Mouse (Mus musculus): Measurements from ENCODE around the gene Hist4h4. TPM values are rescaled to one million over a fixed set of nuclear protein-coding genes. Genes with fewer than 3 reads are reported as not detected.

Hist4h4 gene
- 0.74 and 1.1 TPM in 2 replicates for polyA plus RNA-seq (2012; rRNA removed)

- Histone ChIP-seq H3K4me1 (ENCODE audit: control insufficient read depth, insufficient read depth, low read length) (peaks cover 5% of the 10 kb centered on the region; the same call in 1 of the 2 replicates), H3K4me3 (ENCODE audit: insufficient read depth, low read depth, low read length) (peak within 1 kb of the TSS; percentile 69), H3K27ac (ENCODE audit: insufficient read depth, low read depth, low read length) (peak within 1 kb of the TSS; percentile 99), H3K36me3 (ENCODE audit: control insufficient read depth, insufficient read depth, low read length) (no peaks in the 10 kb centered on the region), H3K27me3 (replicated peaks; ENCODE audit: control insufficient read depth, insufficient read depth, low read length) (no peaks in the 10 kb centered on the region)
- DNase-seq: peak; percentile 97
- WGBS: under 1% methylated on average over 50 of the region's 50 CpGs
- TF ChIP-seq CTCF (conservative IDR thresholded peaks at IDR 0.05; ENCODE audit: insufficient read depth, insufficient read length, low read depth, low read length) (no peak), POLR2A (IDR thresholded peaks at IDR 0.05; ENCODE audit: low read depth, low read length) (peak; percentile 93)
Measured at GRCm38 (mm10) chr6:136803739-136804633, at the start of gene Hist4h4. TSS of gene Hist4h4 (minus strand) at chr6:136804415.

GRCm38 (mm10) chr6:136852762-136853161, 48.5 kb upstream of the Hist4h4 start:
- no peaks in the 10 kb centered on the region for H3K27me3 ChIP-seq (replicated peaks; ENCODE audit: control insufficient read depth, insufficient read depth, low read length)
- WGBS: 42% methylated on average over 3 of the region's 3 CpGs
- no peak overlapping the region for H3K4me3 ChIP-seq (ENCODE audit: insufficient read depth, low read depth, low read length)
- peak; percentile 37 for DNase-seq
- H3K4me1 ChIP-seq (ENCODE audit: control insufficient read depth, insufficient read depth, low read length): peaks cover 6% of the 10 kb centered on the region
- no peaks in the 10 kb centered on the region for H3K36me3 ChIP-seq (ENCODE audit: control insufficient read depth, insufficient read depth, low read length)
- peak overlapping the region; percentile 86 for H3K27ac ChIP-seq (ENCODE audit: insufficient read depth, low read depth, low read length)
- TF ChIP-seq POLR2A (IDR thresholded peaks at IDR 0.05; ENCODE audit: low read depth, low read length): no peak
- no peak for TF ChIP-seq CTCF (conservative IDR thresholded peaks at IDR 0.05; ENCODE audit: insufficient read depth, insufficient read length, low read depth, low read length)

- TF ChIP-seq POLR2A (IDR thresholded peaks at IDR 0.05; ENCODE audit: low read depth, low read length) (no peak), CTCF (conservative IDR thresholded peaks at IDR 0.05; ENCODE audit: insufficient read depth, insufficient read length, low read depth, low read length) (no peak)
- no peaks in the 10 kb centered on the region for H3K27me3 ChIP-seq (replicated peaks; ENCODE audit: control insufficient read depth, insufficient read depth, low read length)
- peak overlapping the region; percentile 86 for H3K27ac ChIP-seq (ENCODE audit: insufficient read depth, low read depth, low read length)
Measured at GRCm38 (mm10) chr6:136852348-136852747, 48.1 kb upstream of the Hist4h4 start.

DNA sequence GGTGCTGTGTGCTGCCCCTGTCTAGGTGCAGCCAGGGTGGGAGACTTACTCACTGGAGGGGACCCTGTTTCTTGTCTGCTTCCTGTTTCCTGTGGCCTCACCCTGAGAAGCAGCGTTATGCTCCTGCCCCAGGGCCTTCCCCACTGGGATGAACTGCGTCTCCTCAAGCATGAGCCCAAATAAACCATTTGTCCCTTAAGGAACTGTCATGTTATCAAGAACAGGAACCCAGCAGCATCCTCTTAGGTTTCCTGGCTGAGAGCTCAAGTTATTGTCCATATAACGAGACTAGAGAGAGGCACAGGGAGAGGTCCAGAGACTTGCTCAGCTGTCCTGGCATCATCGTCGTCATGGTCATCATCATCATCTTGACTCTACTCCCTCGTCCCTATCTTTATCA, 46.1 kb upstream of the Hist4h4 start:
- no peak for DNase-seq
- Histone ChIP-seq H3K27me3 (replicated peaks; ENCODE audit: control insufficient read depth, insufficient read depth, low read length) (no peaks in the 10 kb centered on the region), H3K36me3 (ENCODE audit: control insufficient read depth, insufficient read depth, low read length) (no peaks in the 10 kb centered on the region), H3K4me1 (ENCODE audit: control insufficient read depth, insufficient read depth, low read length) (peaks cover 6% of the 10 kb centered on the region), H3K4me3 (ENCODE audit: insufficient read depth, low read depth, low read length) (no peak overlapping the region), H3K27ac (ENCODE audit: insufficient read depth, low read depth, low read length) (no peak overlapping the region)
- 73% methylated on average over 6 of the region's 6 CpGs for WGBS
- TF ChIP-seq POLR2A (IDR thresholded peaks at IDR 0.05; ENCODE audit: low read depth, low read length) (no peak), CTCF (conservative IDR thresholded peaks at IDR 0.05; ENCODE audit: insufficient read depth, insufficient read length, low read depth, low read length) (no peak)

More at GRCm38 (mm10) chr6:136852348-136852747, 48.1 kb upstream of the Hist4h4 start:
- peak; percentile 61 for DNase-seq
- H3K4me3 ChIP-seq (ENCODE audit: insufficient read depth, low read depth, low read length): no peak overlapping the region
- H3K4me1 ChIP-seq (ENCODE audit: control insufficient read depth, insufficient read depth, low read length): peaks cover 6% of the 10 kb centered on the region
- 31% methylated on average over 4 of the region's 4 CpGs for WGBS
- no peaks in the 10 kb centered on the region for H3K36me3 ChIP-seq (ENCODE audit: control insufficient read depth, insufficient read depth, low read length)

- WGBS: 94% methylated on average over 5 of the region's 5 CpGs
- H3K27ac ChIP-seq (ENCODE audit: insufficient read depth, low read depth, low read length): no peak overlapping the region
Measured at GRCm38 (mm10) chr6:136848971-136849370, 44.8 kb upstream of the Hist4h4 start.

DNA sequence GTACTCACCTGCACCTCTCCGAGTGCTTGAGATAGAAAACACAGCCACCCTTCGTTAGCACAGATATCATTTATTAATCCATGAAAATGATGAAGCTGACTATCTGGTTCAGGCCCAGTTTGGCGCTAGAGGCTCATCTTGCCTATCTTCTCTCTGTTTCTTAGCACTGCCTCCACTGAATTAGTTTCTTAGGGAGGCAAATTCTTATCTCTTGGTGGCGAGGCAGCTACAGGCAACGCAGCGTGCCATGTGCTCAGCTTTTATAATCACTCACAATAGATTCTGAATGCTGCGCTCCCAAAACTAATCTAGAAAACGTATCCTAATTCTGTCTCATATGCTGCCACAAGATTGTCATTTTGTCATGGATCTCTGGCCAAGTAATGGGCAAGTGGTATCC, 44.2 kb upstream of the Hist4h4 start:
- Histone ChIP-seq H3K27me3 (replicated peaks; ENCODE audit: control insufficient read depth, insufficient read depth, low read length) (no peaks in the 10 kb centered on the region), H3K36me3 (ENCODE audit: control insufficient read depth, insufficient read depth, low read length) (no peaks in the 10 kb centered on the region), H3K4me3 (ENCODE audit: insufficient read depth, low read depth, low read length) (no peak overlapping the region), H3K27ac (ENCODE audit: insufficient read depth, low read depth, low read length) (no peak overlapping the region), H3K4me1 (ENCODE audit: control insufficient read depth, insufficient read depth, low read length) (peaks cover 6% of the 10 kb centered on the region)
- no peak for TF ChIP-seq POLR2A (IDR thresholded peaks at IDR 0.05; ENCODE audit: low read depth, low read length)
- TF ChIP-seq CTCF (conservative IDR thresholded peaks at IDR 0.05; ENCODE audit: insufficient read depth, insufficient read length, low read depth, low read length): no peak
- 99% methylated on average over 8 of the region's 8 CpGs for whole genome bisulfite sequencing
- DNase-seq: no peak

More at GRCm38 (mm10) chr6:136848971-136849370, 44.8 kb upstream of the Hist4h4 start:
- no peak for DNase-seq
- no peaks in the 10 kb centered on the region for H3K36me3 ChIP-seq (ENCODE audit: control insufficient read depth, insufficient read depth, low read length)
- no peak overlapping the region for H3K4me3 ChIP-seq (ENCODE audit: insufficient read depth, low read depth, low read length)
- TF ChIP-seq POLR2A (IDR thresholded peaks at IDR 0.05; ENCODE audit: low read depth, low read length) (no peak), CTCF (conservative IDR thresholded peaks at IDR 0.05; ENCODE audit: insufficient read depth, insufficient read length, low read depth, low read length) (no peak)
- H3K27me3 ChIP-seq (replicated peaks; ENCODE audit: control insufficient read depth, insufficient read depth, low read length): no peaks in the 10 kb centered on the region
- peaks cover 6% of the 10 kb centered on the region for H3K4me1 ChIP-seq (ENCODE audit: control insufficient read depth, insufficient read depth, low read length)

- peak; percentile 63 for DNase-seq
- H3K27ac ChIP-seq (ENCODE audit: insufficient read depth, low read depth, low read length): no peak overlapping the region
- peaks cover 4% of the 10 kb centered on the region for H3K4me1 ChIP-seq (ENCODE audit: control insufficient read depth, insufficient read depth, low read length)
- no peaks in the 10 kb centered on the region for H3K27me3 ChIP-seq (replicated peaks; ENCODE audit: control insufficient read depth, insufficient read depth, low read length)
- H3K4me3 ChIP-seq (ENCODE audit: insufficient read depth, low read depth, low read length): no peak overlapping the region
- H3K36me3 ChIP-seq (ENCODE audit: control insufficient read depth, insufficient read depth, low read length): no peaks in the 10 kb centered on the region
- no peak for TF ChIP-seq POLR2A (IDR thresholded peaks at IDR 0.05; ENCODE audit: low read depth, low read length)
- peak; percentile 68 for TF ChIP-seq CTCF (conservative IDR thresholded peaks at IDR 0.05; ENCODE audit: insufficient read depth, insufficient read length, low read depth, low read length)
- WGBS: 23% methylated on average over 2 of the region's 2 CpGs
Measured at GRCm38 (mm10) chr6:136847790-136848189, 43.6 kb upstream of the Hist4h4 start.
